Mouse (Mus musculus): ENCODE data around the gene Noc4l.

Noc4l gene

DNA sequence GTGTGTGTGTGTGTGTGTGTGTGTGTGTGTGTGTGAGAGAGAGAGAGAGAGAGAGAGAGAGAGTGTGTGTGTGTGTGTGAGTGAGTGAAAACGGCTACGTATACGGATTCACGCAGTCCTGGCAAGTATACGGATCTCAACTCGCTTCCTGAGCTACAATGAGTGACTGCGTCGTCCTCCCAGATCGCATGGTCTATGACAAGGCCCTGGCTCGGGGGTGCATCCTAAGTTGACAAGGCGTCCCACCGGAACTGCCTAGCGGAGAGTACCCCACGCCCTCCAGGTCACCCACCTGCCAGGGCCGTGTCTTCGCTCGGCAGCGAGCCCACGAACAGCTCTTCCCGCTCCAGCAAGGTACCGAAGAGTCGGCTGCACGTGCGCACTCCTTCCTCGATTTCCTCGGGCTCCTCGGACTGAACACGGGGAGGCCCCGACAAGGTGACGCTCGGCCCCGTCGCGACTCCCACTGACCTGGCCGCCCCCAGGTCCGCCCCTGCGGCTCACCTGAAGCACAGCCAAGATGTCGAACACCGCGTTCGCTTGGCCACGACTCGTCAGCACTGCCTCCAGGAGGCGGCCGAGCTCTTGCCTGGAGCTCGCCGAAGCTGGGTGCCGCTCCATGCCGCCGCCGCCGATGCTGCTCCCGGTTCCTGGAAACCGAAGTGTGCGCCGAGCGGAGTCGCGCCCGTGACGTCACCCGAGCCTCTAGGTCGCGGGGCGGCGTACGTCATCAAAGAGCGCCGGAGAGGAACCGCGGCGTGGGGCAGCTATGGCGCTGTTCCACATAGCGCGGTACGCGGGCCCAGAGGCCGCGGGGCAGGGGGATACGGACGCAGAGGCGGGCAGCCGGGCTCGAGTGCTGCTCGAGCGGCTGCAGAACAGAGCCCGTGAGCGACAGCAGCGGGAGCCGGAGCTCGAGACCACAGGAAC, at the start of gene Noc4l, which contains the start of gene Ddx51:
TSS of gene Noc4l (minus strand) at position 699 of the 930 bp plus-strand sequence.
TSS of gene Ddx51 (plus strand) at position 733 of the 930 bp plus-strand sequence.
- DNase-seq (ENCODE audit: low spot score), result peak; percentile 95

DNA sequence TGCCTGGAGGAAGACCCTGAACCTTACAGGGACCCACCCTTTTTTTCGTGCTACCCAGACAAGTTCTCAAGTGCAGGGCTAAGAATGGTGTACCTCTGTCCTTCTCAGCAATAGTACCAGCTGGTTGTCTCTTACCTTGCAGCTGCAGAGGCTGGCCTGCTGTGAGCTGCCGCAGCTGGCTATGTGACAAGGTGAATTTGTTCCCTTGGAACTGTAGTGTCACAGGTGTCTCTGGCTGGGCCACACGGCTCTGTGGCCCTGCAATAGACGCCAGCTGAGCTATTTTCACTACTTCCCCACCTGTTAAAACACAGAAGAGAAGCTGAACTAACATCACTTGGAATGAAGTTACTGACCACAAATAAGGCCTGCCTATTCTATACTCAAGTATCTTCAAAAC, 45.4 kb upstream of the Noc4l start:
- DNase-seq (ENCODE audit: low spot score), result no peak

DNA sequence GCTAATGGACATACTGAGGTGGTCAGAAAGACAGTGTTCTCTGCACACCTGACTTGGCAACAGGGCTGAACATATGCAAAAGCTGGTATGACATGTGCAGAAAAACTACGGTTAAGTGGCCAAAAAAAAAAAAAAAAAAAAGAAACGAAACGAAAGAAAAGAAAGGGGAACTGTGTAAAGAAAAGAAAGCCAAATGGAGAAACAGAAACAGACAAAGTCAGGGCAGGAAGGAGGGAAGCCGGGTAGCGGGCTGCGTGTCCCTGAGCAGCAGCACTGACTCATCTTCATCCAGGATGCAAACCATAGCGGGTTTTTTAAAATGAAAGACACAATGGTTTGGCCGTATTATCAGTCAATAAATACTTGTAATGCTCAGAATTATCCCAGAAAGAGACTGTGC, 28.8 kb upstream of the Noc4l start:
- no peak for DNase-seq (ENCODE audit: low spot score)

DNA sequence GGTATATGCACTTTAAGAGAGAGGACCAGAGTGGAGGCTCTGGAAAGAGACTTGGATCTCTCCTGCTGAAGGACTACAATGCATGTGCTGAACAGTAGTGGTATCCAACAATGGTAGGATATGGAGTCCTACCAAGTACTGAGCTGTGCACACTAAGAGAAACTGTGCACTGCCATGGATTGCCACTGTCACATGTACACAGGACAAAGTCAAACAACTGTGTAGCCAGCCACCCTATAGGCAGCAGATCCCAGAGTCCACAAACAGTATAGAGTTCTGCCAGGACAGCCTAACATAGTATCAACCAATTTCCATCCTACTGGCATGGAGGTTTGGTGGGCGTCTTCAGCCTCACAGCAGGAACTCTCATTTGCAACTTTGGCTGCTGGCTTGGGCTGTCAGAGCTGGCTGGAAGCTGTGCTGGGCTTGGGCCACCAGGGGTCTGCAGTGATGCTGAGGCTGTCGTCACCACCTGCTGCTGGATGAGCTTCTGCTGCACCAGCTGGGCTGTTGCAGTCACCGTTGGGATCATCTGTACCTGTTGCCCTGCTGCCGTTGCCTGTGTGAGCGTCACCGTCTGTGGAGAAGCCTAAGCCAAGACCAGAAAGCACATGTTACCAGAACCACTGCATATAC, 12.4 kb upstream of the Noc4l start:
- no peak for DNase-seq (ENCODE audit: low spot score)

DNA sequence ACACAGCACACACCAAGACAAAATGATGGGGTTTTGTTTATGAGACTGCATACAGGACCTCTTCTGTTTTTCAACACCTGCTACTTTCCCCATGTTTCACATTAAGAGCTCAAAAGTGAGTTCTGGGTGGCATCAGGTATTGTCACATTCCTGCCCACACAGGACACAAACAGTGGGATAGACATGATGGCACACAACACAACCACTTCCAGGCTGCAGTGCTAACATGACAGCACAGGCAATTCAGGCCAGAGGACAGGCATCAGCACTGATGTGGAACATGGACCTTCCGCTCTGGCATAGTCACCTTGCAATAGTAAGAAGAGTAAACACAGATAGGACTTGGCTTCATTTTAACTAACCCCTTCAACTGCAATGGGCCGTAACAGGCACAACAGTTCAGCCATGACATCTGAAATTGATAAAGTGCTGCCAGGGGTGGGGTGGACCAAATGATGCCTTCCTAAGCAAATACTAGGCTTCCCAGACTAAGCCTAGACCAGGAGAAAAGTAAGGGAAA, 11.6 kb upstream of the Noc4l start:
- DNase-seq (ENCODE audit: low spot score), result no peak

DNA sequence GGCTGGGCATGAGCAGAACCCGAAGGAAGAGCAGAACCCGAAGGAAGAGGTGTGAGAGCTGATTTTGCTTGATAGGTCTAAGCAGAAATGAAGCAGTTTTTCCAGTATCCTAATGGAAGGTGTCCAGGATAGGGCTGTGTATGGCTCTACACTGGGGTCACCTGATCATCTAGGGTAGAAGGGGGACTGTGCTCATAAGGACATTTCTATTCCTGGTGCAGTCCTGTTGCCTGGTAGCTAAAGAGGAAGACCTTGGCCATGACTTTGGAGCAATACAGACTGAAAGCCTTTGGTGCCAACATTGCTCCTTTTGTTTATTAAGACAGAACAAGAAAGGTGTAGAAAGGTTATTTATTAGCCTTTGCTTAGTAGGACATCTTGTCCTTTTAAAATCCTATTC, 10.8 kb upstream of the Noc4l start:
- no peak for DNase-seq (ENCODE audit: low spot score)

DNA sequence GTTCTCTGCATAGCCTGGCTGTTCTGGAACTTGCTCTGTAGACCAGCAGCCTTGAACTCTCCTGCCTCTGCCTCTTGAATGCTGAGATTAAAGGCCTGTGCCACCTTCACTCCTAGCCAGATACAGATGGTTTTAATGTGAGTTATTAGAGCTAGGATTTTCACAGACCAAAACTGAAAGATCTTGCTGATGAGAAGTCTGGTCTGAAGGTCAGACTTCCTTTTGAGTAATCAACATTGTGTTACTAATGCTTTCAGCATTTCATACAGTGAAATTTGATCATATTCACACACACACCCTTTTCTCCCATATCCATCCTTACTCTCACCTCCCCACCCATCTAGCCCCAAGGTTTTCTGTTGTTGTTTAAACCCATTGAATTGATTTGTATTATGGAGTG, 6.5 kb upstream of the Noc4l start:
- no peak for DNase-seq (ENCODE audit: low spot score)

DNA sequence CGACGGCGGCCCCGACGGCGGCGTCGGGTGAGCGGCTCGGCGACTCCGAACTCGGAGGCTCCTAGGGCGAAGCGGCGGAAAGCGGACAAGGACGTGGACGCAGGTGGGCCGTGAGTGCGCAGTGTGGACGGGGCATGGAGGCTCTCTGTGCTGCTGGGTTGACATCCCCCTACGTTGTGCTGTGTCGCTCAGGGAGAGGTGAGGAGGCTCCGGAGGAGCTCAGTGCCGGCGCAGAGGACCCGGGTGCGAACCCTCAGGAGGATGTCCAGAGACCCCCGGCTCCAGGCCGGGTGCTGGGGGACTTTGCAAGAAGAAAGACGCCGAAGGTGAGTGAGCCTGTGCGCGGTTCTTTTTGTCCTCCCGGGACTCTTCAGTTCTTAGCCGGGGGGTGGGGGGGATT, 469 bp upstream of the Noc4l start:
- no peak for DNase-seq (ENCODE audit: low spot score)

DNA sequence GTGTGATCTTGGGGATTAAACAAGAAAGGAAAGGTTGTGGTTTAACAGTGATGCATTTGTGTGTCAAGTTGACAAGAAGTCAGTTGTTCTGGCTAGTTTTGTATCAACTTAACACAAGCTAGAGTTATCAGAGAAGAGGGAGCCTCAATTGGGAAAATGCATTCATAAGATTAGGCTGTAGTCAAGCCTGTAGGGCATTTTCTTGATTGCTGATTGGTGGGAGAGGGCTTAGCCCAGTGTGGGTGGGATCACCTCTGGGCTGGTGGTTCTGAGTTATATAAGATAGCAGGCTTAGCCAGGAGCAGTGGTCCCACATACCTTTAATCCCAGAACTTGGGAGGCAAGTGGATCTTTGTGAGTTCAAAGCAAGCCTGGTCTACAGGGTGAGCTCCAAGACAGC, 6.8 kb downstream of the Noc4l start:
- DNase-seq (ENCODE audit: low spot score), result no peak

DNA sequence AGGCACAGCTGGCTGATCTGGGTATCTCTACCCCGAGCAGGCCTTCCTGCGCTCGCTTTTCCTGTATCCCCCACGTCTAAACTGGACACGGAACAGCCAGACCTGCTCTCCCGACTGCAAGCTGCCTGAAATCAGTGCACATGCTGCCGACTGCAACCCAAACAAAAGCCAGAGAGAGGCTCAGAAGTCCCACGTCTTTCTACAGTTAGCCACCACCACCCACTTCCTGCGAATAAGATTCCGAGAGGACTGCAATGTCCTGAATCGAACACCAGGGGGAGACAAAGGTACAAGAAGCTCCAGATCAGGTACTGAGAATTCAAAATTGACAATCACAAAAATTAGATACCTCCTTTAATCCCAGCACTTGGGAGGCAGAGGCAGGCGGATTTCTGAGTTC, 13.8 kb downstream of the Noc4l start:
- peak; percentile 68 for DNase-seq (ENCODE audit: low spot score)

DNA sequence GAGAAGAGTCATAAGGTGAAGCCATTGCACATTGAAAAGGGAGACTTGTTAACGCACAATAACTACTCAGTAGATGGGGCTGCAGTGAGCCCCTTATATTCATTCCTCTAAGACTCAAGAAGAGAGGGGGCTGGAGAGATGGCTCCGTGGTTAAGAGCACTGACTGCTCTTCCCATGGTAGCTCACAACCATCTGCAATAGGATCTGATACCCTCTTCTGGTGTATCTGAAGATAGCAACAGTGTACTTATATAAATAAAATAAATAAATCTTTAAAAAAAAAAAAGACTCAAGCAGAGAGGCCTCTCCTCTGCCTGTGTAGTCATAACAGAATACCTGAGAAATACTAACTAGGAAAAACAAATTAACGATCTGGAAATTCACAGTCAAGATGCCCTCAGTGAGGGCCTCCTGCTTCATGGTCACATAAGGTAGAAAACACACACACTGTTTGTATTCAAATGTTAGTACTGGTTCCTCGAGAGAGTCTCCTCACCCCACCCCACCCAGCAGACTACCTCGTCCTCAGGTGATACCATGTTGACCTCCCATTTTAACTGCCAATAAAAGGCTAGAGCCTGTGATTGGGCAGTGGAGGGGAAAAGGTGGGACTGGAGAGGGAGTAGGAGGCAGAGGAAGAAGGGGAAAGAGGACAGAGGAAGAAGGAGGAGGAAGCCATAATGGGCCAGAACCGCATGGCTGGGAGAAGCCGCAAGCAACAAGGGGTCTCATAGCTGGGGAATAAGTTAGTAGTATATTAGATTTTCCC, 14.7 kb downstream of the Noc4l start:
- no peak for DNase-seq (ENCODE audit: low spot score)

DNA sequence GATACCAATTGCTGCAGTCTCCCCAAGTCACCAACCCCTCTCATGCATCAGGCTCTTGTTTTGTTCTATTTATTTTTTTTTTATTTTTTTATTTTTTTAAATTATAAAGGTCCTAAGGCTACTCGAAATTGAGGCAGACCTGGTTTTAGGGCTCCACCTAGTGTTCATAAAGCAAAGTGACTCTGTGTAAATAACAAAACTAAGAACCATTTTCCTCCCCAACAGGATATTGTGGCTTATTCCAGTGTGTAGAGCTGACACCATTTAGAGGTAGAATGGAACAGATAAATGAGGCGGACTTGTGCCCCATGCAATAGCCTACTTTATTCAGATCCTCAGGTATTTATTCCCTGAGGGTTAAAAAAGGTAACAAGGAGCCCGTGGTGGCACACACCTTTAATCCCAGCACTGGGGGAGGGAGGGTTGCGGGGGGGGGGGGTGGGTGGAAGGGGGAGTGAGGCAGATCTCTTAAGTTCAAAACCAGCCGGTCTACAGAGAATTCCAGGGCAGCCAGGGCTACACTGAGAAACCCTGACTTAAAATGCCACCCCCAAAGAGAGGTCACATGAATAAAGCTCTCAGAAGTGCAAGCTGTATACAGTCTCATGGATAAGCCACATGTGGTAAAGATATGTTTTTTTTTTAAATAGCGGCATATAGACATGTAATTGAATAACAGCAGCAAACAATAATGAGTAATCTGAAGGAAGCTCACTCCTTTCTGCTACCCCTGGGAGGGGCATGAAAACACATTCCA, 17.1 kb downstream of the Noc4l start:
- no peak for DNase-seq (ENCODE audit: low spot score)

DNA sequence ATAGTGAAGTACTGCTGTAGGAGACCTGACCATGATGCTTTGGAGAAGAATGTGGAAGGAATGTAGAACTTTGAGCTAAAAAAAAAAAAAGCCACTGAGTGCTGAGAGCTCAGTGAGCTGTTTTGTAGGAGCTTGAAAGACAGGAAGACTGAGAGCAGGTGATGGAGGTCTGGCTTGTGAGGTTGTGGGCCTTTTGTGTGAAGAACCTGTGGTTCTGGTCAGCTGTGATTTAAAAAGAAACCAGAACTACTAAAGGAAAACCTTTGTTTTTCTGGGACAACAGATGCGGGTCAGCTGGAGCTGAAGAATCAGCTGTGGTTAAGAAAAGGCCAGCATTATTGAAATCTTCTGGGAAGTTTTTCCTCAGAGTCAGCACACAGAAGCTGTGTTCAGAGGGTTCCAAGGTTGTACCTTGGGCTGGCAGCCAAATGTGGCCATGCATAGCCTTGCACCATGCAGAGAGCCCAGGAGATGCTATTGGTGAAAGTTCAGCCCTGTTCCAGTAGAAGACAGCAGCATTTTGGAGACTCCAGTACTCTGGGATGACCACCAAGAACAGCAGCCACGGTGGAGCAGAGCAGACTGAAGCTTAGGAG, 23.6 kb downstream of the Noc4l start:
- peak; percentile 31 for DNase-seq (ENCODE audit: low spot score)

DNA sequence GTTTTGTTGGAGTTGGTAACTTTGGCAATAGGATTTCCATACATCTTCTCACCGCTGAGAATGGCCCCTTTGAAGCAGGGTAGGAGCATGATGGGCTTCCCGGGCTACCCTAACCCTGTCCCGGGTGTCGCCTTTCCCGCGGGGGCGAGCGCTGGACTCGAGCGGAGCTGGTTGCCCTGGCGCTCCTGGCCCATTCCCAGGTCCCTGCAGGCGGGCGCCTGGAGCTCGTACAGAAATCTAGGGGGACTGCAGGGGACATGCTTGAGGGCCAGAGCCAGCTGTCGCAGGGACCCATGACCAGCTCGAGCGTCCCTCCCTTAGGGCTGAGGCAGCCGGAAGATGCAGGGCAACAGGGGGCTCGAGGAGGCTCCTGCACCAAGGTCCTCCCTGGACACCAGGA, 25.1 kb downstream of the Noc4l start:
- DNase-seq (ENCODE audit: low spot score), result no peak

DNA sequence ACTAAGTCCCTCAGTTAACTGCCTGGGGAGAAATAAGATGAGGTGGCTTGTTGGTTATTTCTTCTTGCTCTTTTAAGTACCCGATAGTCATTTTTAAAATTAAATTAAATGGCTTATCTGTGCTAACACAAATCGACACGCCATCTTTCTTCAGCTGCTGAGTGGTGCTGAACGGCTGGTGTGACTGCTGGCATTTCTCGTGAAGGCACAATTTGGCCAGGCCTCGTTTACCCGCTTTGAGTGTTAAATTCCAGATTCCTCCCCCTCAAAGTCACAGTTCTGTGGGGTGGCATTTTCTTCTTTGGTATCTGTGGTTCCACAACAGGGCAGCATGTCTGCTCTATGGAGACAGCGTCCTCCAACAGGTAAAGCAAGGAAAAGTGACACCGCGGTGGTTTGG, 25.9 kb downstream of the Noc4l start:
- DNase-seq (ENCODE audit: low spot score), result no peak

DNA sequence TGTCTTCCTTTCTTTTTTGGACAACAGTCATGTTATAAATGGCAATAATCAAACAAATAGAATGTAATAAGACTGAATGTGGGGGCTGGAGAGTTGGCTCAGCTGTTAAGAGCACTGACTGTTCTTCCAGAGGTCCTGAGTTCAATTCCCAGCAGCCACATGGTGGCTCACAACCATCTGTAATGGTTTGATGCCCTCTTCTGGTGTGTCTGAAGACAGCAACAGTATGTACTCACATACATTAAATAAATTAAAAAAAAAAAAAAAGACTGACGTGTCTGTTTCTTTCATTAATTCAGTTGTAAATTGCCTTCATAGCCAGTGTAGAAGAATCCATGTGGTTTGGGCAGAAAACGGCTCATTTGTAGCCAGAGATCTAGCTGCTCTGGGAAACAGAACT, 28.9 kb downstream of the Noc4l start:
- no peak for DNase-seq (ENCODE audit: low spot score)

DNA sequence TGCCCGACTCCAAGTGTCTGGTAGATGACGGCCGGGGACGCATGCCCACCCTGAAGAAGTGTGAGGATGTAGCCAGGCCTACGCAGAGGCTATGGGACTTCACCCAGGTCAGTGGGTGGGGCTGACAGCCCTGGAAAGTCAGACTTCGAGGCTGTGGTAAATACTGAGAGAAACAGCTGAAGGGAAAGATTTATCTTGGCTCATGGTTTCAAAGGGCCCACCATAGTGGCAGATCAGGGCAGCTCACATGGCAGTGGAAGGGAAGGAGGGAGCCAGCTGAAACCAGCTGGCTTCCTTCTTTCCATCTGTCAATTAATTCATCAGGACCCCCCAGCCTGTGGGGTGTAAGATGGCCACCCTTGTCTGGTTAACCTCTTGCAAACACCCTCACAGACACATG, 34.0 kb downstream of the Noc4l start:
- no peak for DNase-seq (ENCODE audit: low spot score)

DNA sequence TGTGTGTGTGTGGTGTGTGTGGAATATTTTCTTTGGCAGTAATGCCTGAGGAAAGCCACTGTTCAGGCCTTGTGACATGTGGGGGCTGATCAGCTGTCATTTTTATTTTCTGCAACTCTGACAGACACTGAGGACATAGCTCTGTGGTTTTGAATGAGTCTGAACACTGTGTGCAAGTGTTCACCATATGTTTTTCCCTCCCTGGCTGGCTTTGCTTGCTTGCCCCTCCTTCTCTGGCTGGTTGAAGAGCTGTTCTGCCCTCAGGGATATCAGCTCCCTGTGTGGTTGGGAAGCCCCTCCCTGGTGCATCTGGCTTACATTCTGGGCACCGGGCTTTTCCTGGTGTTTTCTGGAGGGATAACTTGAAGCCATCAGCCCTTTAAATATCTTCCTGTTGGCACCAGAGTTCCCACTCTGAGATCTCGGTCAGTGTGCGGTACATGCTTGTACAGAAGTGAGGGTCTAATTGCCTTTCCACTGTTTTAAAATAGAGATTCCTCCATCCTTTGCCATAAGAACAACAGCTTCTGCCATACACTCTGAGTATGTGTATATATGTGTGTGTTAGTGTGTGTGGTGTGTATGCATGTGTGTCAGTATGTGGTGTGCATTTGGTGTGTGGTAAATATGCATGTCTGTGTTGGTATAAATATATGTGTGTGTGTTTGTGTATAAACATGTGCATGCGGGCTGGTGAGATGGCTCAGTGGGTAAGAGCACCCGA, 41.6 kb downstream of the Noc4l start:
- no peak for DNase-seq (ENCODE audit: low spot score)

DNA sequence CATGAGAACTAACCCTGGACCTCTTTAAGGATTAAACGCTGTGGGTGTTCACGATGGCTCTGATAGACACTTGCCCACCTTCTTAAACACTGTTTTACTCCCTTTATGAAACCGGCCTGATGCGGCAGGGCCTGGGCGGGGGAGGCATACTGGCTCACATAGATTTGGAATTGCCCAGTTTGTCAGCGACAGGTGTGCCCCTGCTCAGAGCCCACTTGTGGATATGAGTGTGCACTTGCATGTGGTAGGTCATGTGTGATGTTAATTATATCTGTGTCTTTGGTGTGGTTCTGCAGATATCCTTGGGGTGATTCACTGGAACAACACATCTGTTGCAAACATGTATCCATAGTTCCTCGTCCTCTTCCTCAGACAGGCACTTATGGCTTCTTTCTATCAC, 42.7 kb downstream of the Noc4l start:
- DNase-seq (ENCODE audit: low spot score), result no peak

DNA sequence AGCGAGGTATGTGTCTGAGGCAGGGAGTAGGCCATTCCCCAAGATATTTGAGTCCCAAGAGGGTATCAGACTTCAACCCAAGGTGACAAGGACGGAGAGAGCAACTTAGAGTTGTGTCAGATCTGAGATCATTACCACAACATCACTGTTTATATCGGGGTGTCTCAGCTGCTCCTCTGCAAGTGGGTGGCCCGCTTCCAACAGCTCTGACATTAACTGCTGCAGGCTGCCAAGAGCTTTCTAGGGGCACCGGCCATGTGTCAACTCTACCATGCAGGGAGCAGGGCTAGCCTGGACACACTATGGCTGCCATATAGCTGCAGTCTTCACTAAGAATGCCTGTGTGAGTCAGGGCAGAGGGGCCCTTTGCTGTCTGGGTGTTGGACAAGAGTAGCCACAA, 43.3 kb downstream of the Noc4l start:
- DNase-seq (ENCODE audit: low spot score), result no peak

DNA sequence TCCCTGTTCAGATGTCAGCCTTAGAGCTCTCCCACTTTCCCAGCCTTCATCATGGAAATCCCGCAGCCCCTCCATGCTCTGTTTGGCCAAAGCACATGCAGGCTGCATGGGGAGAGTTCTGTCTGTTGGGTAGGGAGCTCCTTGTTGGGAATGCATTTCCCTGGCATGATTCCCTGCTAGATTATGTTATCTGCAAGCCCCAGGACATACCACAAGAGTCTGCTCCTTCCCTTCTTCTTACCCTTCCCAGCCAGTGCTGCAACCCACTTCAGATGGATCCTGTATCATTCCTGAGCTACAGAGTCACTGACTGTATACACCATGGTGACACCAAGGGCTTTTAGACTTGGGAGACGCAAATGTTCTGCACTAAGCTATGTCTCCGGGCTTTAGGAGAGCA, 43.8 kb downstream of the Noc4l start:
- DNase-seq (ENCODE audit: low spot score), result no peak

Measured in testis, postnatal 14 days (tissue).